Mouse (Mus musculus): ENCODE measurements around the gene Asic1. TPM values are rescaled to one million over a fixed set of nuclear protein-coding genes. Genes with fewer than 3 reads are reported as not detected.
A peak's percentile ranks its signal among the peaks of the same experiment; 100 is the strongest.

The Asic1 gene
- not detected in 2 replicates for total RNA-seq (2014; fragmentation: Nextera tagmentation)
- 0.33 TPM in 1 of 2 replicates, not detected in the other for total RNA-seq (2017)

DNA sequence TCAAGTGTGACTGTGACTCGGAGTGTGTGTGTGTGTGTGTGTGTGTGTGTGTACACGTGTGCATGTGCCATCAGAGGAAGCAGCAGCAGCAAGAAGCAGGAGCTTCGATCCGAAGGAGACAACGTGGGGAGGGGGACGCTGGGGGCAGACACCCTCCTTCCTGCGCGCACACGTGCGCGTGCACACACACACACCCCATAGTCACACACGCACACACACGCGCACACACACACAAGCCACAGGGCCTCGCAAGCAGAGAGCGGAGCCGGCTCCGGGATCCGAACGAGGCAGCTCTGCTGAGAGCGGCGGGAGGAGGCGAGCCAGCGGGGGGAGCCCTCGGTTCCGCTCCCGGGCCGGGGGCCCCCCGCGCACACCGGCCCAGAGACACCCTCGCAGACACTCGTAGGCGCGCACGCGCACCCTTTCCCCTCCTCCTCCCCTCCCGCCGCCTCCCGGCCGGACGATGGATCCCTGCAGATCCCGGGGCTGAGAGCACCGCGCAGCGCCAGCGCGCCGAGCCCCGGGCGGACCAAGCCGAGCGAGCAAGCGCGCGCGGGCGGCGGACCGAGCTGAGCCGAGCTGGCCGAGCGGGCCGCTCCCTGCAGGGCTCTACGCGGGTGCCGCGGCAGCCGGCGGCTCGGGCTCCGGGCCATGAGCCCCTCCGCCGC, at the start of gene Asic1:
TSS of gene Asic1 (plus strand) at position 215 of the 668 bp plus-strand sequence.
- ATAC-seq (replicated peaks; ENCODE audit: low FRiP score, low TSS enrichment, poor library complexity, severe bottlenecking), result no peak

DNA sequence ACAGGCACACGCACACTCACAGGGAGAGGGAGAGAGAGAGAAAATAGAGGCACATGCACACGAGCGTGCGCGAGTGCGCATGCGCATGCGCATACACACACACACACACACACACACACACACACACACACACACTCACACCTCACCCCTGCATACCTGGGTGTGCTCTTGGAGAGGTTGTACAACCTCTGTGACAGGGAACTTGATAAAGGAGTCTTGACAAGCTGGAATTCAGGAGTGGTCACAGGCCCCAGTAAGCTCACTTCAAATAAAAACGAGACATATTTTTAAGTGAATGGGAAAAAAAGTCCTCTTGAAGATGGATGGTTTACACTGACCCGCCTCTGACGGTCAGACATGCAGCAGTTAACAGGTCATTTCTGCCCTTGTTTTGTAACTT, 48.1 kb upstream of the Asic1 start:
- ATAC-seq (replicated peaks; ENCODE audit: low FRiP score, low TSS enrichment, poor library complexity, severe bottlenecking), result no peak

DNA sequence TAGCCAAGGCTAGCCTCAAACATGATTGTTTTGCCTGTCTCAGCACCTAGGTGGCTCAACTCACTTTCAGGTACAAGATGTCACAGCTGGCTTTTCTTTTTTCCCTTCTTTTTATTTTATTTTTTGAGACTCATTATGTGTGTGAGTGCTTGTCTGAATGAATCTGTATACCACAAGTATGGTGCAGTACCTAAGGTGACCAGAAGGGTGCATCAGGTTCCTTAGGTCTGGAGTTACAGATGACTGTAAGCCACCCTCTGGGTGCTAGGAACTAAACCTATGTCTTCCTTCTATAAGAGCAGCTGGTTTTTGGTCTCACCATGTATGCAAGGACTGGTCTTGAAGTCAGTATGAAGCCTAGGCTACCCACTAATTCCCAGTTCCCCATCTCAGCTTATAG, 38.5 kb upstream of the Asic1 start:
- ATAC-seq (replicated peaks; ENCODE audit: low FRiP score, low TSS enrichment, poor library complexity, severe bottlenecking), result peak; percentile 61; the same call in 1 of the 2 replicates

DNA sequence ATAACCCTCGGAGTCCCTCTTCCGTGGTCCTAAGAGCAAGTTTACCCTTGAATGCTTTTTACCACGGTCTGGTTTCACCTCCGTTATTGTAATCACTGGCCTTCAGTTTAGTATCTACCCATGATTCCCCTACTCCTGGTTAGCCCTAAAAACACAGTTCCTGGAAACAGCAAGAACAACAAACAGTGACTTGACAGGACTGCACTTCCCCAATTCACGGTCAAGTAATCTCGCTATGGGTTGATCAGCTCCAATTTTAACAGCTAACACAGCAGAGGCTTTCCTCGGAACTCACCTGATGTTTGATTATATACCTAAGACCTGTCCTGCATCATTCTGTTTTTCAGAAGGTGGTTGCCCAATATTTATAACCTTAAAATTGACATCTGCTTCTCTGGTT, 35.5 kb upstream of the Asic1 start:
- ATAC-seq (replicated peaks; ENCODE audit: low FRiP score, low TSS enrichment, poor library complexity, severe bottlenecking), result no peak

DNA sequence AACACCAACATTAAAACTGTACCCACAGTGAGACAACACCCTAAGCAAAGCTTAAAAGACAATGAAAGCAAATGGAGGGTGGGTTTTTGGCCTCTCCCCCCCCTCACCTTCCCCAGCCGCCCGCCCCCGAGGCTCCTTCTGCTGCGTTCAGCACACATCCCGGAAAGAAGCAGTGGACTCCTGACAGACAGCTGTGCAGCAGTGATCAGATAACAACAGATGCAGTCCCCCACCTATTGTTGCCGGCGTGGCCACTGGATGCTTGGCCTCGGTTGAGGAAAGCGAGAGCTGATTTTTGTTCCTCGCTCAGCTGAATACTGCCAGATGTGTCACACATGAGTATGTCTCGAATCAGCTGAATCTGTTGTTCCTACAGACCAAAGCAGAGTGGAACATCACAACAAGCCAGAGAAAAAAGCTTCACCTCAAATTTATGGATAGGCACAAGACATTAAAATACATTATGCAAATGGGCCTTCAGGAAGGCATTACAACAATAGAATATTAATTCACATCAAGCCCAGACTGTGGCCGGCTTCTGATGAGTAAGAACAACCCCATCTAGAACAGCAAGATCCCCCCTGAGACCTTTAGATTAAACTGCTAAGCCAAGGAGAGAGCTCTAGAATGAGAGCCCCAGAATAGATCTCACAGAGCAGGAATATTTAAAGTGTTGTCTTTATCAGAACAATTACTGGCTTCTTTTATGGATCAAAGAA, 32.6 kb upstream of the Asic1 start:
- ATAC-seq (replicated peaks; ENCODE audit: low FRiP score, low TSS enrichment, poor library complexity, severe bottlenecking), result no peak

DNA sequence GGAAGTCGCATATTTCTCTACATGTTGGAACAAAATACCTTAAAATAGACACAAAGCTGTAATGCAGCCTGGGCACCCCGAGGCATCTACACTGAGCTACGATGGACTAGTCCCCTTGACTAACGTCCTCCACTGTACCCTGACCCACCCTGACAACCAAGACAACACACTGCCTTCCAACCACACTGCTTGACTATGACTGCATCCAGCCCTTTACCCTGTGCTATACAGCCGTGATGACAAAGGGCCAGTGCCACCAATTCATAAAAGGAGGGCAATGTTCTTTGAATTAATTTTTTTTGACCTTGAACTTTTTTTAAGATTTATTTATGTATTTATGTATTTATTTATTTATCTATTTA, 32.1 kb upstream of the Asic1 start:
- no peak for ATAC-seq (replicated peaks; ENCODE audit: low FRiP score, low TSS enrichment, poor library complexity, severe bottlenecking)

DNA sequence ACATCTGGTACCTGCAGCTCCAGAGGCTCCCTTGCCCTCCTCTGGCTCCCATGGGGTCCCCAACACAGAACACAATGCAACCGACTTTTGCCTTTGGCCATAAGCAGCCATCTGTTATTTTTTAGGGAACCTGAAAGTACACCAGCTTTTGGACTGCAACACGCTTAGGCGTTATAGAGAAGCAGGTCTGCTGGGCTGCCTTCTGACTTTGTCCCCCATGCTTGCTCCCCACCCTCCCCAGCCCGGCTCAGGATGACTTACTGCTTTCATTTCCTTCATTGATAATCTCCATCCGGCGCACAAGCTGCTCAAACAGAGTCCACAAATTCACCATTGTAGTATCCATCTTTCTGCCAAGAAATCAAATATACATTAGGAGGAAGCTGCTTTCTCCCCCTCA, 27.5 kb upstream of the Asic1 start:
- no peak for ATAC-seq (replicated peaks; ENCODE audit: low FRiP score, low TSS enrichment, poor library complexity, severe bottlenecking)

DNA sequence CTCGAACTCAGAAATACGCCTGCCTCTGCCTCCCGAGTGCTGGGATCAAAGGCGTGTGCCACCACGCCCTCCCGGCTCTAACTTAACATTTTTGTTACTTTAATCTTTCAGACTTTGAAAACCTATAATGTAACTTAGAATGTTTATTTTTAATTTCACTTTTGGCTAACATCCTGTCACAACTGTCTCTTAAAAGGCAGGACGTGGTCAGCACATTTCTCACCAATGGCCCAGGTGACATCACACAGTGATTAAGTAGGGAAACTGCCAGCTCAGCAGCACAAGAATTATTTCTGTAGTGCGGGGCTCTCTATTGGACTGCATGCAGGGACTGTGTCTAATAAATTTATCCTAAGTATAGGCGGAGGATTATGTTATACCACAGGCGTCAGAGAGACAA, 26.3 kb upstream of the Asic1 start:
- ATAC-seq (replicated peaks; ENCODE audit: low FRiP score, low TSS enrichment, poor library complexity, severe bottlenecking), result no peak

DNA sequence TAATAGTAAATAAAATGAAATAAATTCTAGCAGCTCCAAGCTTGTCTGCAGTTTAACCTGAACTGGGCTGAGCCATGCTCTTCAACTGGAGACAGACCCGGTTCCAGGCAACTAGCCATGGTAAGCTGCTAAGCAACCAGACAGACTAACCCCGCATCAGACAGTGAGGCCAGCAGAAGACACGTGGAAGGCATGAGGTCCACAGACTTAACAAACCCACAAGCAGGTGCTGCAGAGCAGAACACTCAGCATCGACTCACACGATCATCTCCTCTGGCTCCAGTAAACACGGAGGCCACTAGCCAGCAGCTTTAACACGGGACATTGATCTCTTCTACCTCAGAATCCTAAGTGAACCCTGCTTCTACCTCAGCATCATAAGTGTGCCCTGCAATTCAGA, 25.4 kb upstream of the Asic1 start:
- no peak for ATAC-seq (replicated peaks; ENCODE audit: low FRiP score, low TSS enrichment, poor library complexity, severe bottlenecking)

DNA sequence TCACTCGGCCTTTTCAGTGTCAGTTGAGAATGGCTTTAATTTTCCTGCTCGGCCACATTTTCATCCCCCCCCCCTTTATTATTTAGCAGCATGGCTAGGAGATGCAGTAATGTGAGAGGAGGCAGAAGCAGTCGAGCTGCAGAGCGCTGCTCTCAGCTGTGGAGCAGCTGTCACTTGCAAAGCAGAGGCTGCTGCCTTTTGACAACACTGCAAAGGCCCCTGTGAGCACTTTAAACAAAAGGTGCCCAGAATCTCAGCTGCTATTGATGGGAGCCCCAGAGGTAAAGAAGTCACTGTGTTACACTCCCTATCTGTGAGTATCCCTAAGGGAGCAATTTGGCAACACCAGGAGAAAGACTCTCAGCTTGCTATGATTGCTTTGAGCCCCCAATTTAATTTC, 21.8 kb upstream of the Asic1 start:
- no peak for ATAC-seq (replicated peaks; ENCODE audit: low FRiP score, low TSS enrichment, poor library complexity, severe bottlenecking)

DNA sequence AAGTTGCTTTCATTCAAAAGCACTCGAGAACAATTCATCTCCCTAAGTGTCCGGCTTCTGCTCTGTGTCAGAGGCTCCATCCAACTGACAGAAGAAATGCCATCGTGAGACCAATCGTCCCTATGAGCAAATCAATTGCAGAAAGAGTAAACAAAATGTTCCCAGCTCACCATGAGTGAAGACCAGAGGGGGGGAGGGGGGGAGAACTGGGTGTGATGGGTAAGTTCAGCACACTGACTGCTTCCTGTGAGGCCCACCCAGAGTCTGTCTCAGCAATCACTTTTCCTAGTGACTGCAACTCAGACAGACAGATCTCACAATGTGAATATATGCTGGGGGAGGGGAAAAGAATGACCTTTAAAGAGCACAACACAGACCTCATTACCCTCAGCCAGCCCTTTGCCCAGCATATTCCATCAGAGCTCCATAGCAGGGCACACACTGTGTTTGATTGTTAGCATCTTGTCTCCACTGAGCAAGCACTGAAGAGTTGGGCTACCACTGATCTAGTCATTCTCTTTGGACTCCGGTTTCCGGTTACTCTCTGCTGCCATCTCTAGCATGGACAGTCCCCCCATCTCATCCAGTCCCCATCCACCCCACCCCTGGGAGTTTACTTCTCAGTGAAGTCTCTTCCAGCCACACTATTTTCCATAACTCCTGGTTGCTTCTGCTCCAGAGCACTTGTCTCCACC, 21.0 kb upstream of the Asic1 start:
- no peak for ATAC-seq (replicated peaks; ENCODE audit: low FRiP score, low TSS enrichment, poor library complexity, severe bottlenecking)

DNA sequence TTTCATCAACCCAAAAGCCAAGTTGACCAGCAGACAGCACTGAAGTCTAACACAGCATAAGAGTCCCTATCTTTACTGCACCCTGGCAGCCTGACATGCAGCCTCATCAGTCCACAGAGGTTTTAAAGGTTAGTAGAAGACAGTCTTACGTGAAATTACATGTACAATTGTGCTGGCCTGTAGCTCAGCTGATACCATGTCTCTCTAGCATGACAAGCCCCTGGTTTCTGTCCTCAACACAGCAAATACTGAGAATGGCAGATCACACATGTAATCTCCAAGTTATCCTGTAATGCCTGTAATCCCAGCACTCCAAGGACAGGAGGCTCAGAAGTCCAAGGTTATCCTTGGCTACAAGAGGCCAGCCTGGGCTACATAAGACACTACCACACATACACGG, 19.9 kb upstream of the Asic1 start:
- ATAC-seq (replicated peaks; ENCODE audit: low FRiP score, low TSS enrichment, poor library complexity, severe bottlenecking), result no peak

DNA sequence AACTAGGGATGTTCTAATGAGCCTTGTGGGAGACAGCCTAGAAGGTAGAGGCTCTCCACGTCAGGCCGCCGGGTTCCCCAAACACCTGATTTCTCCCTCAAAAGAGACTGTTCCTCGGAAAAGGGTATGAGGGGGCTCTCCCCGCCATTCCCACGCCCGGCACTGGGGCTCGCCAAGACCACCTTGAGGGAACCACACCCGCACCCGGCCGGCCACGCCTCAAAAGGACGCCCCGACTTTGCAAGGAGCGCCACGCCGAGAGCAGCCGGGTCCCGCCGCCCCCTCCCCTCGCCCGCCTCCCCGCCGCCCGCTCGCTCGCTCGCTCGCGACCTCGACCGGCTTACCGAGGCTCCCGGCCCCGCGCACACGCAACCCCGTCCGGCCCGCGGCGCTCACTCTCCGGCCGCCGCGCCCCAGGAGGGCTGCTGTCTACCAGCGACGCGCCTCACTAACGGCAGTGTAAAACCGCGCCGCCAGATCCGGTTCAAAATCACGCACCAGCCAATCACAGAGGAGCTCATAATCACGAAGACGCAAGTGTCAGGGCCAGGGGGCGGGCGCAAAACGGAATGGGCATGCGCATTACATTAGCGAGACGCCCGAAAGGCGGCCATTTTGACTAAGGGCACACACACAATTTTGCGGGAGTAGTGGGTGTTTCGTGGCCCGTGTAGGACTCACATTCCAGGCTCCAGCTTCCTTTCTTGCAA, 18.9 kb upstream of the Asic1 start, which contains the start of gene Racgap1:
TSS of gene Racgap1 (minus strand) at position 494 of the 710 bp plus-strand sequence.
- ATAC-seq (replicated peaks; ENCODE audit: low FRiP score, low TSS enrichment, poor library complexity, severe bottlenecking), result peak; percentile 95

DNA sequence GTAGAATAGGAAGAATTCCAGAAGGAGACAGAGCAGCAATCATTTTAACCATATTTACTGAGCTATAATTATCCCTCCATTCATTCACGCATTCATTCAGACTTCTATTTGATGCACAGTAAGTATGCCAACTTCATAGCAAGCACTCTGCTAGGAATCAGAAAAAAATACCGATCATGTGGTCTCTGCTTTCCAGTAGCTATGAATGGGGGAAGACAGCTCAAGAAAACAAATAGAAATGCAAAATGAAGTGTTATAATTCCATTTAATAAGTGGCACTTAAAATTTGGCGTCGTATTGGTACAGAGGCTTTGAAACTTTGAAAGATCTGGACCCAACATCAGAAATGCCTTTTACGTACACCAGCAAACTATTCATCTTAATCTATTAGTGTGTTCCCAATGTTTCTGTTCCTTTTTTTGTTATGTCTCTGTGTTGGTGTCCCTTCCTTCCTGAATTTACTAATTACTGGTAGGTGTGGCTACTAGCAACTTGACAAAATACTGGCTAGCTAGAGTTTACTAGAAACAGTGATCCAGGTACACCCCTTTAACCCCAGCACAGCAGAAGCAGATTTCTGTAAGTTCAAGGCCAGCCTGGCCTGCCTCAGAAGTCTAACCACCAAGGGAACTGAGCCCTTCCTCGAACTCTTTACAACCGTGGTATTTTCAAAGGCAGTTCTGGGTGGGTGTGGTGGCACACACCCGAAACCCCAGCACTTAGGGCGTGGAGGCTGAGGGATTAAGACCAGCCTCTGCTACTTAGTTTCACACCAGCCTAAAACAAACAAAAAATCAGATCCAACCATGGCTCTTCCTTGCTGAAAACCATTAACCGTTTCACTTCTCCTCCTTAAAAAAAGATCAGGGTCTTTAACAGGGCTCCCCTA, 17.9 kb upstream of the Asic1 start:
- no peak for ATAC-seq (replicated peaks; ENCODE audit: low FRiP score, low TSS enrichment, poor library complexity, severe bottlenecking)

DNA sequence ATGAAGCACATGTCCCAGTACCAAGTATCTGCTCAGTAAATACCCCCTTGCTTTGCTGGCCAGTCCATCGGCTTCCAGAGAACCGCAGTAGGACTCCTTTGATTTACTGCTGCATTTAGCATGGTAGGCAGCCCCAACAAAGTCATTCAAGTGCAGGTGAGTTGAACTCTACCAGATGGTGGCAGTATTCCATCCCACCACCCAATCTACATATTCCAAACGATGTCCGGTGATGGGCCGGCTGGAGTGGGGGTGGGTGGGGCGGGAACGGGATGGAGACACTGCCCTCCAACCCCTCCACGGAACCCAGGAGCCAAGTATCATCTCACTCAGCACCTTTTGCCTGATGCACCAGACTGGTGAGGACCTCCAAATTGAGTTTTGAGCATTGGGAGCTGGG, 16.9 kb upstream of the Asic1 start:
- ATAC-seq (replicated peaks; ENCODE audit: low FRiP score, low TSS enrichment, poor library complexity, severe bottlenecking), result no peak

DNA sequence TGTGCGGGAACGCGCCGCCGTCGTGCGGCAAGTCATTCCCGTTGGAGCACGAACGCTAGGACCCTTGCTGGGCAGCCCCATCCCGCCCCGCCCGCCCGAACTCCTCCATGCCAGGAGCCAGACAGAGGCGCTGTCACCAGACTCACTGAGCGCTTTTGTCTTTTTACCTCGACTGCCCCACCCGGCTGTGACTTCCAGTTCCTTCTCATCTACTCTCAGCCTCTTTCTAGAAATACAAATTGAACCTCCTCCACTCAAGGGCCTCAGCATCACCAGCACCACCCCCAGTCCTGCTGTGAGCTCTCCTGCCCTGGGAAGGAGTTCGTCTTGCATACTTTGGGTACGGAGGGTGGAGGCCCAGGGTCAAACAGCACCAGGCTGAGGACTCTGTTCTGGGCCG, 16.3 kb upstream of the Asic1 start:
- no peak for ATAC-seq (replicated peaks; ENCODE audit: low FRiP score, low TSS enrichment, poor library complexity, severe bottlenecking)

DNA sequence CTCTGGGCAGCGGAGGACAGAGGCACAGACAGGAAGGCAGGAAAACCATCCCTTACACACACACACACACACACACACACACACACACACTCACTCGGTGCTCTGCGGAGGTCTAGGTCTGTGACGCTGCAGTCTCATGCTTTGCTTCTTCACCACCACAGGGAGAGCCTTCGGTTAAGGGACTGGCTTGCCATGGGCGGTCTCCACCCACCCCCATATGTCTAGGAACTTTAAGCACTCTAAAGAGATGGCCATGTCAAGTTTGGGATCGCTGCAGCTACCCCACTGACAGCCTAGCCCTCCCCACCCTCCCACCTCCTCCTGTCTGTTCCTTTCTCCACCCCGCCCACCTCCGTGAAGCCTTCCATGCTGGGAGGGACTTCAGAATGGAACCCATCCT, 14.2 kb upstream of the Asic1 start:
- no peak for ATAC-seq (replicated peaks; ENCODE audit: low FRiP score, low TSS enrichment, poor library complexity, severe bottlenecking)

DNA sequence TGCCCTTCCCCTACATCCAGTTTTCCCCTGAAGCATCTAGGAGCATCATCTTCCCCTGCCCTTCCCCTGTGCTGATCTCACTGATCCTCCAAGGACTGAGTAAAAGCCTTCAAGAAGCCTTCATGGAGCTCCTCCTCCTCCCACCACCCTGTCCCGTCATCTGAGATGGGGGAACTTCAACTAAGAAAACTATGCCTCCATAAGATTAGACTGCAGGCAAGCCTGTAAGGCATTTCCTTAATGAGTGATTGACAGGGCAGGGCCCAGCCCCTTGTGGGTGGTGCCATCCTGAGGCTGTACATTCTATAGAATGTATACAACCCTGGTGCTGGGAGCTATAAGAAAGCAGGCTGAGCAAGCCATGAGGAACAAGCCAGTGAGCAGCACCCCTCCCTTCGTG, 11.7 kb upstream of the Asic1 start:
- peak; percentile 73 for ATAC-seq (replicated peaks; ENCODE audit: low FRiP score, low TSS enrichment, poor library complexity, severe bottlenecking)

Data from megakaryocyte-erythroid progenitor cell, adult 5-6 weeks (primary cell).